Mouse (Mus musculus) heart, embryonic 10.5 days (tissue): ENCODE measurements around the gene Scgb1b29. TPM values are rescaled to one million over a fixed set of nuclear protein-coding genes. Genes with fewer than 3 reads are reported as not detected.
"Not testable (repeated sequence)": the region's sequence is repeated elsewhere in the genome, so short reads cannot be mapped to it uniquely, and the experiment has no call there.

Experiments used
- DNase-seq: peaks from one replicate; pipeline ENCODE4 v3.0.0-alpha.2; 2017; ENCODE audit warnings: low spot score
- H3K27ac ChIP-seq: fragments of 300-500 bp; sonication (generic); 2 replicates; pipeline ENCODE4 v1.5.1; 2016; ENCODE audit warnings: mild to moderate bottlenecking
- H3K27me3 ChIP-seq: fragments of 300-500 bp; sonication (generic); 2 replicates; pipeline ENCODE4 v1.6.1; 2016; ENCODE audit warnings: mild to moderate bottlenecking; ENCODE audit not compliant: poor library complexity, insufficient read depth, severe bottlenecking
- H3K36me3 ChIP-seq: fragments of 300-500 bp; sonication (generic); 2 replicates; pipeline ENCODE4 v1.6.1; 2016; ENCODE audit warnings: mild to moderate bottlenecking, moderate library complexity
- H3K4me1 ChIP-seq: fragments of 300-500 bp; sonication (generic); 2 replicates; pipeline ENCODE4 v1.6.1; 2016; ENCODE audit warnings: mild to moderate bottlenecking
- H3K4me3 ChIP-seq: fragments of 300-500 bp; sonication (generic); 2 replicates; pipeline ENCODE4 v1.5.1; 2016; ENCODE audit warnings: mild to moderate bottlenecking, moderate library complexity
- H3K9me3 ChIP-seq: fragments of 300-500 bp; sonication (generic); 2 replicates; pipeline ENCODE4 v1.6.1; 2016; ENCODE audit warnings: mild to moderate bottlenecking, moderate library complexity
- WGBS: fragments of 180-500 bp; shearing (Covaris S2); methylation state at CpG from one replicate; pipeline ENCODE4 v1.1.7; 2016; 5-methylcytosine and 5-hydroxymethylcytosine counted together
- polyA plus RNA-seq: library from polyadenylated mRNA; unstranded; fragments of >200 nt; fragmentation: Nextera tagmentation; extraction: Ambion mirVana; gene quantifications from 2 replicates; pipeline ENCODE4 v1.2.1, GENCODE M21; 2016

Scgb1b29 gene
- polyA plus RNA-seq = not detected in 2 replicates

- H3K27ac ChIP-seq, H3K36me3 ChIP-seq, H3K4me1 ChIP-seq, H3K9me3 ChIP-seq, H3K27me3 ChIP-seq, H3K4me3 ChIP-seq, DNase-seq: not testable (repeated sequence)
- WGBS = 83% methylated on average over 5 of the region's 5 CpGs
Observed at GRCm38 (mm10) chr7:32441241-32441640, at the start of gene Scgb1b29. TSS of gene Scgb1b29 (plus strand) at chr7:32441541.

- H3K4me3 ChIP-seq = not testable (repeated sequence)
Observed at GRCm38 (mm10) chr7:32428636-32429035, 12.7 kb upstream of the Scgb1b29 start.

More at GRCm38 (mm10) chr7:32428636-32429035, 12.7 kb upstream of the Scgb1b29 start:
- WGBS = 85% methylated on average over 11 of the region's 11 CpGs
- H3K36me3 ChIP-seq, H3K4me1 ChIP-seq, DNase-seq, H3K9me3 ChIP-seq, H3K27me3 ChIP-seq, H3K27ac ChIP-seq: not testable (repeated sequence)

Other genes starting within 250 kb of the Scgb1b29 start
- gene Scgb2b11, start 230.4 kb upstream of the Scgb1b29 start, polyA plus RNA-seq = not detected in 2 replicates
- not detected in 2 replicates for gene Scgb1b11, start 218.7 kb upstream of the Scgb1b29 start, polyA plus RNA-seq
- not detected in 2 replicates for gene Scgb2b12, start 114.3 kb upstream of the Scgb1b29 start, polyA plus RNA-seq
- gene Scgb1b12, start 107.4 kb upstream of the Scgb1b29 start, polyA plus RNA-seq = not detected in 2 replicates